Mouse (Mus musculus) intestine, embryonic 15.5 days (tissue): ENCODE measurements around the gene Dlx2. TPM values are rescaled to one million over a fixed set of nuclear protein-coding genes. Genes with fewer than 3 reads are reported as not detected.

Experiments used
- ATAC-seq: fragments of 200-750 bp; cut with Nextera tagmentation; 2 replicates; pipeline ENCODE4 v1.8.0; 2017; ENCODE audit warnings: moderate TSS enrichment, moderate library complexity
- H3K27ac ChIP-seq: fragments of 300-500 bp; sonication (generic); 2 replicates; pipeline ENCODE4 v1.5.1; 2015; ENCODE audit warnings: mild to moderate bottlenecking, inconsistent platforms
- H3K27me3 ChIP-seq: fragments of 300-500 bp; sonication (generic); replicated peaks from 2 replicates; pipeline ENCODE4 v1.6.1; 2015; ENCODE audit warnings: inconsistent platforms
- H3K36me3 ChIP-seq: fragments of 300-500 bp; sonication (generic); 2 replicates; pipeline ENCODE4 v1.6.1; 2015; ENCODE audit warnings: inconsistent platforms
- H3K4me1 ChIP-seq: fragments of 300-500 bp; sonication (generic); replicated peaks from 2 replicates; pipeline ENCODE4 v1.6.1; 2015; ENCODE audit warnings: inconsistent platforms
- H3K4me2 ChIP-seq: fragments of 300-500 bp; sonication (generic); replicated peaks from 2 replicates; pipeline ENCODE4 v1.6.1; 2015; ENCODE audit warnings: mild to moderate bottlenecking, inconsistent platforms
- H3K4me3 ChIP-seq: fragments of 300-500 bp; sonication (generic); replicated peaks from 2 replicates; pipeline ENCODE4 v1.5.1; 2015; ENCODE audit warnings: inconsistent platforms
- H3K9ac ChIP-seq: fragments of 300-500 bp; sonication (generic); 2 replicates; pipeline ENCODE4 v1.6.1; 2015; ENCODE audit warnings: inconsistent platforms
- H3K9me3 ChIP-seq: fragments of 300-500 bp; sonication (generic); 2 replicates; pipeline ENCODE4 v1.6.1; 2016; ENCODE audit warnings: inconsistent platforms
- WGBS: fragments of 180-500 bp; shearing (Covaris S2); methylation state at CpG from one replicate; pipeline ENCODE4 v1.1.7; 2015; 5-methylcytosine and 5-hydroxymethylcytosine counted together
- polyA plus RNA-seq: library from polyadenylated mRNA; unstranded; fragments of >200 nt; fragmentation: Nextera tagmentation; extraction: Ambion mirVana; gene quantifications from 2 replicates; pipeline ENCODE4 v1.2.1, GENCODE M21; 2015

The Dlx2 gene
- 3.2 and 4.7 TPM in 2 replicates for polyA plus RNA-seq

- peaks cover 83% of the 10 kb centered on the region for H3K27me3 ChIP-seq
- H3K4me3 ChIP-seq: peak within 1 kb of the TSS; percentile 44
- H3K4me2 ChIP-seq: peak within 1 kb of the TSS; percentile 85
- H3K36me3 ChIP-seq: no peaks in the 10 kb centered on the region
- peak; percentile 39 for ATAC-seq
- no peaks in the 10 kb centered on the region for H3K9me3 ChIP-seq
- WGBS: under 1% methylated on average over 37 of the region's 37 CpGs
- H3K27ac ChIP-seq: peak within 1 kb of the TSS; percentile 28; the same call in 1 of the 2 replicates
- peak within 1 kb of the TSS; percentile 26 for H3K9ac ChIP-seq
- H3K4me1 ChIP-seq: peaks cover 30% of the 10 kb centered on the region
Observed at GRCm38 (mm10) chr2:71546640-71547071, at the start of gene Dlx2. Dlx2 (minus strand) TSS chr2:71546754.

GRCm38 (mm10) chr2:71594466-71594865 lies 47.9 kb upstream of the Dlx2 start:
- 63% methylated on average over 7 of the region's 7 CpGs for WGBS
- no peaks in the 10 kb centered on the region for H3K36me3 ChIP-seq
- ATAC-seq: no peak
- H3K4me2 ChIP-seq: no peak overlapping the region
- H3K9ac ChIP-seq: no peak overlapping the region
- no peak overlapping the region for H3K4me3 ChIP-seq
- no peaks in the 10 kb centered on the region for H3K4me1 ChIP-seq
- H3K27ac ChIP-seq: no peak overlapping the region
- H3K27me3 ChIP-seq: no peaks in the 10 kb centered on the region
- no peaks in the 10 kb centered on the region for H3K9me3 ChIP-seq

- 78% methylated on average over 9 of the region's 9 CpGs for whole genome bisulfite sequencing
- no peak overlapping the region for H3K27ac ChIP-seq
- no peak for ATAC-seq
Observed at GRCm38 (mm10) chr2:71589114-71589513, 42.6 kb upstream of the Dlx2 start.

DNA sequence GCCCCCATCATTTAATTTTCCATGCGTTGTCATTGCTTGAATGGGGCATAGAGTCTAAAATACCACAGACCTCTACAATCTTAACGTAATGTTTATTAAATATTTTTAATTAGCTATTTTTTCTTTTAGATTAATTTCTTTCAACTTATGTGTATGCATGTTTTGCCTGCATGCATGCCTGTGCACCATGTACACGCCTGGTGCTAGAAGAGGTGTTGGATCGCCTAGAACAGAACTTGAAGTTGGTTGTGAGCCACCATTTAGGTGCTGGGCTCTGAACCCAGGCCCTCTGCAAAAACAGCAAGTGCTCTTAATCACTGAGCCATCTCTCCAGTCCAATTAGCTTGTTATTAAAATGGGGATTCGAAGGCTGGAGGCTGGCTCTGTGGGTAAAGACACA lies 34.9 kb upstream of the Dlx2 start:
- H3K27ac ChIP-seq: no peak overlapping the region
- WGBS: 63% methylated on average over 5 of the region's 5 CpGs
- no peaks in the 10 kb centered on the region for H3K4me1 ChIP-seq
- no peak overlapping the region for H3K9ac ChIP-seq
- H3K36me3 ChIP-seq: no peaks in the 10 kb centered on the region
- no peak for ATAC-seq
- H3K27me3 ChIP-seq: no peaks in the 10 kb centered on the region
- H3K4me3 ChIP-seq: peak overlapping the region; percentile 51; the same call in 1 of the 2 replicates
- peak overlapping the region; percentile 90 for H3K4me2 ChIP-seq
- H3K9me3 ChIP-seq: no peaks in the 10 kb centered on the region

More at GRCm38 (mm10) chr2:71589114-71589513, 42.6 kb upstream of the Dlx2 start:
- H3K4me2 ChIP-seq: no peak overlapping the region
- H3K9me3 ChIP-seq: no peaks in the 10 kb centered on the region
- H3K4me3 ChIP-seq: no peak overlapping the region
- no peak overlapping the region for H3K9ac ChIP-seq
- H3K36me3 ChIP-seq: no peaks in the 10 kb centered on the region
- H3K4me1 ChIP-seq: no peaks in the 10 kb centered on the region
- H3K27me3 ChIP-seq: no peaks in the 10 kb centered on the region

GRCm38 (mm10) chr2:71580632-71581466 lies 34.3 kb upstream of the Dlx2 start:
- Histone ChIP-seq H3K9ac (peak overlapping the region; percentile 52), H3K4me1 (no peaks in the 10 kb centered on the region), H3K4me3 (peak overlapping the region; percentile 51), H3K9me3 (no peaks in the 10 kb centered on the region), H3K27me3 (no peaks in the 10 kb centered on the region), H3K4me2 (peak overlapping the region; percentile 90), H3K36me3 (no peaks in the 10 kb centered on the region), H3K27ac (no peak overlapping the region)
- 13% methylated on average over 36 of the region's 50 CpGs for WGBS
- ATAC-seq: peak; percentile 85

- no peak overlapping the region for H3K9ac ChIP-seq
- no peak for ATAC-seq
- H3K4me1 ChIP-seq: no peaks in the 10 kb centered on the region
- no peak overlapping the region for H3K27ac ChIP-seq
- H3K4me2 ChIP-seq: no peak overlapping the region
- H3K36me3 ChIP-seq: no peaks in the 10 kb centered on the region
- no peaks in the 10 kb centered on the region for H3K9me3 ChIP-seq
- WGBS: 91% methylated on average over 2 of the region's 2 CpGs
- no peak overlapping the region for H3K4me3 ChIP-seq
- H3K27me3 ChIP-seq: no peaks in the 10 kb centered on the region
Observed at GRCm38 (mm10) chr2:71577059-71577458, 30.5 kb upstream of the Dlx2 start.

DNA sequence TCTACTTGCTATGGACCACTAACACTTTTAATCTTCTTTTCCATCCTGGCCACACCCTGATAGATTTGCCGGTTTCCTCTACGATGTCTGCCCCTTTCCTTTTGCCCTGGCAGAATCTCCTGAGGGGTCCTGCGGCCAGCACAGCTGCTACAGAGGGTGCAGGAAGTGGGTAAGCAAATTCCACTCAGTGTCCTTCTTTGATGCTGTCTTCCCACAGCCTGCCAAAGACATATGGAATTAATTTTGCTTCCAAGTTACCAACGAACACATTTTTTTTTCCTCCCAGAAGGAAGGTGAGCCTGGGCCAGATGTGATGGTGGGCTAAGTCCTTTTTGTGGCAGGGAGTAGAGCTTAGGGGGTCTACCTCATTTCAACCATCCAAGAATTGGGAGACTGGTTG lies 27.2 kb upstream of the Dlx2 start:
- Histone ChIP-seq H3K27me3 (no peaks in the 10 kb centered on the region), H3K4me2 (no peak overlapping the region), H3K9ac (no peak overlapping the region), H3K27ac (no peak overlapping the region), H3K4me3 (no peak overlapping the region), H3K36me3 (no peaks in the 10 kb centered on the region), H3K9me3 (no peaks in the 10 kb centered on the region), H3K4me1 (no peaks in the 10 kb centered on the region)
- WGBS: 59% methylated on average over 4 of the region's 4 CpGs
- no peak for ATAC-seq

GRCm38 (mm10) chr2:71566466-71566865 lies 19.9 kb upstream of the Dlx2 start:
- no peak for ATAC-seq
- no peaks in the 10 kb centered on the region for H3K27me3 ChIP-seq
- WGBS: 64% methylated on average over 9 of the region's 9 CpGs
- no peak overlapping the region for H3K9ac ChIP-seq
- no peaks in the 10 kb centered on the region for H3K9me3 ChIP-seq
- no peak overlapping the region for H3K4me3 ChIP-seq
- H3K27ac ChIP-seq: no peak overlapping the region
- H3K4me2 ChIP-seq: no peak overlapping the region
- H3K4me1 ChIP-seq: no peaks in the 10 kb centered on the region
- H3K36me3 ChIP-seq: no peaks in the 10 kb centered on the region

GRCm38 (mm10) chr2:71556071-71556470 lies 9.5 kb upstream of the Dlx2 start:
- WGBS: 63% methylated on average over 5 of the region's 5 CpGs
- no peak overlapping the region for H3K4me3 ChIP-seq

GRCm38 (mm10) chr2:71551704-71552103 lies 5.2 kb upstream of the Dlx2 start:
- no peak overlapping the region for H3K9ac ChIP-seq
- no peak overlapping the region for H3K27ac ChIP-seq
- H3K9me3 ChIP-seq: no peaks in the 10 kb centered on the region
- no peaks in the 10 kb centered on the region for H3K36me3 ChIP-seq
- 2% methylated on average over 18 of the region's 18 CpGs for WGBS
- no peak overlapping the region for H3K4me3 ChIP-seq
- H3K27me3 ChIP-seq: peaks cover 59% of the 10 kb centered on the region
- peaks cover 3% of the 10 kb centered on the region for H3K4me1 ChIP-seq
- H3K4me2 ChIP-seq: no peak overlapping the region
- no peak for ATAC-seq

More at GRCm38 (mm10) chr2:71556071-71556470, 9.5 kb upstream of the Dlx2 start:
- no peak overlapping the region for H3K9ac ChIP-seq
- H3K4me2 ChIP-seq: no peak overlapping the region
- no peaks in the 10 kb centered on the region for H3K36me3 ChIP-seq
- H3K27ac ChIP-seq: no peak overlapping the region
- no peaks in the 10 kb centered on the region for H3K4me1 ChIP-seq
- no peak for ATAC-seq
- H3K9me3 ChIP-seq: no peaks in the 10 kb centered on the region; the same call in 1 of the 2 replicates
- peaks cover 28% of the 10 kb centered on the region for H3K27me3 ChIP-seq

DNA sequence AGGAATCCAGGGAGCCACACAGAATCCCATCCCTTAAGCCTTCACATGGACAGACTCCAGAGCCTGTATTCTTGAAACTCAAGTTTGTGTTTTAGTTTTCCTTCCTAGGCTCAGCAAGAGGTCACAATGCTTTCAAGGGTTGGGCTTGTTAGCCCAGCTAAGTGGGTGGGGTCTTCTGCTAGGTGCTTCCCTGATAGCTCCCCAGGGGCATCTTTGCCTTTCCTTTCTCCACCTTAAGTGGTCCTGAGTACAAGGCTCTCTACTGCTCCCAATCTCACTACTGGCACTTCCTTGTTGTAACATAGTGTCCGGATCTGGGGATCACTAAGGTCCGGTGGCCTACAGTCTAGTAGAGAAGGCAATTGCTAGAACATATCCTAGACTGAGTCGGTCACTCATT lies 3.8 kb upstream of the Dlx2 start:
- no peak overlapping the region for H3K27ac ChIP-seq
- WGBS: 23% methylated on average over 3 of the region's 3 CpGs
- peaks cover 73% of the 10 kb centered on the region for H3K27me3 ChIP-seq
- H3K4me1 ChIP-seq: peaks cover 17% of the 10 kb centered on the region
- no peak overlapping the region for H3K4me2 ChIP-seq
- H3K9ac ChIP-seq: no peak overlapping the region
- H3K36me3 ChIP-seq: no peaks in the 10 kb centered on the region
- ATAC-seq: no peak
- no peaks in the 10 kb centered on the region for H3K9me3 ChIP-seq
- H3K4me3 ChIP-seq: no peak overlapping the region

DNA sequence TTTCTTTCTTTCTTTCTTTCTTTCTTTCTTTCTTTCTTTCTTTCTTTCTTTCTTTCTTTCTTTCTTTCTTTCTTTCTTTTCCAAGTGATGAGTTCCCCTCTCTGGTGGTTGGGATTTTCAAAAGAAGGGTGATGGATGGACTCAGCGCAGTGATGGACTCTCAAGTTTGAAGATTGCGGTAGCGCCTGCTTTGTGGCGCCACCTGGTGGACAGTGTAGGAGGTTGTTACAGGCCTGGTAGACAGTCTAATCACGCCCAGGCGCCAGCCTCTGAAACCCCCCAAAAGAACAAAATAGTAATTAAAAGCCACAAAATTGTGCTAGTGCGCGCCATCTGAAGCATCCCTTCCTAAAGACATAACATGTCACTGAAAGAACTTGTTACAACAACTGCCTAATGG lies 1.3 kb upstream of the Dlx2 start:
- 2% methylated on average over 8 of the region's 8 CpGs for WGBS
- no peaks in the 10 kb centered on the region for H3K9me3 ChIP-seq
- H3K9ac ChIP-seq: no peak overlapping the region
- ATAC-seq: no peak
- H3K27ac ChIP-seq: no peak overlapping the region
- H3K4me2 ChIP-seq: no peak overlapping the region
- peaks cover 29% of the 10 kb centered on the region for H3K4me1 ChIP-seq
- H3K4me3 ChIP-seq: no peak overlapping the region
- H3K36me3 ChIP-seq: no peaks in the 10 kb centered on the region
- H3K27me3 ChIP-seq: peaks cover 82% of the 10 kb centered on the region
